Mouse (Mus musculus) brain, embryonic 14.5 days (tissue): ENCODE data around the gene Ivl.

Source experiments
- CTCF ChIP-seq: fragments of 200-500 bp; IDR thresholded peaks from 2 replicates; pipeline ENCODE4 v1.5.1; 2012; ENCODE audit warnings: inconsistent platforms, mild to moderate bottlenecking, moderate library complexity, borderline replicate concordance; ENCODE audit not compliant: insufficient read depth, insufficient read length; ENCODE audit errors: extremely low read depth
- POLR2A ChIP-seq: fragments of 200-500 bp; IDR thresholded peaks from 2 replicates; pipeline ENCODE4 v1.6.1; 2012; ENCODE audit warnings: mild to moderate bottlenecking, inconsistent platforms, borderline replicate concordance; ENCODE audit not compliant: poor library complexity, insufficient read depth, insufficient read length, severe bottlenecking; ENCODE audit errors: extremely low read depth

- no peak for TF ChIP-seq POLR2A
- no peak for TF ChIP-seq CTCF
Measured at GRCm38 (mm10) chr3:92588858-92589257, 15.3 kb upstream of the Ivl start, which contains the start of gene Smcp.
